Mouse (Mus musculus) frontal cortex, adult 2 months (tissue): ENCODE data around the gene Spata6. TPM values are rescaled to one million over a fixed set of nuclear protein-coding genes. Genes with fewer than 3 reads are reported as not detected.

ENCODE experiments used
- DNase-seq, 2 experiments: peaks; one replicate each; pipeline ENCODE4 v3.0.0; 2022; ENCODE audit warnings: low spot score in 1 of 2; ENCODE audit errors: extremely low spot score in 1 of 2
- polyA plus RNA-seq: library from polyadenylated mRNA; depleted of rRNA; stranded (reverse); fragments of >200 nt; gene quantifications from 2 replicates; pipeline ENCODE4 v1.2.3, GENCODE M21; 2012; rRNA removed

Spata6 gene
- 4.6 and 5.4 TPM in 2 replicates for polyA plus RNA-seq

DNA sequence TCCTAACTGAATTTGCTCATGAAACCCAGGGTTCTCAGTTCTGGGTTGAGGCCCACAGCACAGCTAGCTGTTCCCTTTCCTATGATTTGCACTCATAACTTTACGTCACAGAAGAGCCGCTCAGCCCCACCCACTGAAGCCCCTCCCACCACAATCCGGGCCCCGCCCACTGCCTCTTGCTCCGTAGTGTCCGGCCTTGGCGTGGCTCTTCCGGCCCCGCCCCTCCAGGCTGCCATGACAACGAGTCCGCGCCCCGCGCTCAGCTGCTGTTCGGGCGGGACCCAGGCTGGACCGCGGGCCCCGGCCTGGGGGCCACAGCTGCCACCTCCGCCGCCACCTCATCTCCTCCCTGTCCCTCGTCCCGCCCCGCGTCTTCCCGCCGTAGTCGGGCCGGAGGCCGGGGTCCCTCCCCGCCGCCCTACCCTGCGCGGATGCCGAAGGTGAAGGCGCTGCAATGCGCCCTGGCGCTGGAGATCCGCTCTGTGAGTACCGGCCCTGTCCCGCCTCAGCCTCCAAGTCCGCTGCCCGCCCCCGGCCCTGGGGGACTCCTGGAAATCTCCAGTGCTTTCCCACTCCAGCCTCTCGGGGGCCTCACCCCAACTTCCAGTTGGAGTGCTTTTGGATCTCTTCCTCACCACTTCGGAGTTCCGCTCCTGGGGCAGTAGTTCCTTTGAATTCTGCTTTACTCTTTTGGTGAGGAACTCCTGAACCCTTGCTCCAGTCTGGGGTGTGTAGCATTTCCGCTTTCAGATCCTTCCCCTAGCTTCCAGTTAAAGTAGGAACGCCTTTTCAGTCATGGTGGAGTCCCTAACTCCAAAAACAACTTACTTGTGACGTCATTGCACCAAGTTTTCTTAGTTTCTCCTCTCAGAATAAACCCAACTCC lies at the start of gene Spata6:
Gene Spata6, plus strand, starts transcription at position 209 of the 886 bp plus-strand sequence.
- peak; percentile 11 to 51 for DNase-seq

DNA sequence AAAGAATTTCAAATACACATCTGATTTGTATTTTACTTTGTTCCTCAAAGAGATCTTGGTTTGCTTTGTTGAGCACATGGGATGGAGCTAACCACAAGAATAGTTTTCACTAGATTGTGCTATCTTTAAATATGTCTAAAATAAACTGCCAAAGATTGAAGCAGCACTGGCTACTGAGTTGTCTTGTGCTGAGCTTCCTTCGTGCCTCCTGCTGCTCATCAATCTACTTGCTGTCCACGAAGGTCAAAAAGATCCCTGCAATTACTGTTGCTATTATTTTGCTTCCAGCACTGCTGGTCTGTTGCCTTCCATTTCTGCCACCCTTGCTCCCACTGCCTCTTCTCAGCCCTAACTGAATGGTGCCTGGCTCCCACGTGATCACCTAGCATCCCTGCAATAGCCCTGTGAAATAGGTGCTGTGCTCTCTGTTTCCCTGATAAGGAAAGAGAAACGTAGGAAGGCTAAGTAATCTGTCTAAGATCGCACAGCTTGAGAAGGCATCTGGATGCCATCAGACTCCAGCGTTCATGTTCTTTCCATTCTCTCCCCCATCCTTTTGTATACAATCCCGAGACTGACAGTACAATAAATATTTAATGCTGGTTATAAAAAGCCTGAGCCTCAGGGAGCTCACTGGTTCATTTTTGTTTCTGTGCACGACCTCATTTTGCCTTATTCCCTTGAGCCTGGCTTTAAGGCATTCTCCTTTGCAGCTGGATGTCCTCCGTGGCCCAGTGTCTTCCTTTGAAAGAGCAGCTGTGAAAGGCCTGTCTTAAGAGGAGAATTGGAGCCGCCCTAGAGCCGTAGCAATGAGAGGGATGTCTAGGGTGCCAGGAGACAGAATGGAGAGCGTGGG lies 49.0 kb upstream of the Spata6 start:
- no peak for DNase-seq

DNA sequence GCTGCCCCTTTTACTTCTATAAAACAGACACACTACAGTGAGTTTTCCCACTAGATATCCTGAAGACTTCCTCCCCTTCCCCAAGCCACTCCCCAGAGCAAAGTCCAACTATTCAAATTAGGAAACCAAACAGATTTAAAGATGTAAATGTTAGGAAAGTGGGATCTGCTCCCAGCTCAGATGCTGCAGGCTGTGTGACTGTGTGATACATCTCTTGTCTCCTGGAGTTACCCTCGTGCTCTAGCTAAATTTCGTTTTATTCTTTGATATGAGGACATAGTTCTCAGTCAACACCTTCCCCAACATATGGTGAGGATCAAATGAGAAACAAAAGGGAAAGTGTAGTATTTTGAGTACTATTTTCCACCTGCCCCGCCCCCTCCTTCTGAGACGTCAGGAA lies 48.3 kb upstream of the Spata6 start:
- no peak for DNase-seq

DNA sequence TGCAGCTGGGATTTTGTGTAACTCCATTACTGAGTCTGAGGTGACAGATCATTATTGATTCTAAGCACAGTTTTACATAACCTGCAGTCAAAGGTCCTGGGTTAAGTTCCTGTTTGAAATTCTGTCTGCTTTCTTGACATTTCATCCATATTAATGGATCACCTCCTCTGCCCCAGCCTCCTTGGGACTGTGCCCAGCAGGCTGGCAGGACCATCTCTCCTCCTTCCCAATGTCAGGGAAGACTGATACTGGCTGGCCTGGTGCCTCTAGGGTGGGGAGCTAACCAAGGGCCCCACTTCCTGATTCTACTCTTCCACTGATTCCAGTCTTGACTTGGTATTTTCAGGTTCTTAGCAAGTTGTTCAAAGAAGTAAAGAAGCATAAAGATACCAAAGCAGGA lies 45.9 kb upstream of the Spata6 start:
- DNase-seq, result no peak

DNA sequence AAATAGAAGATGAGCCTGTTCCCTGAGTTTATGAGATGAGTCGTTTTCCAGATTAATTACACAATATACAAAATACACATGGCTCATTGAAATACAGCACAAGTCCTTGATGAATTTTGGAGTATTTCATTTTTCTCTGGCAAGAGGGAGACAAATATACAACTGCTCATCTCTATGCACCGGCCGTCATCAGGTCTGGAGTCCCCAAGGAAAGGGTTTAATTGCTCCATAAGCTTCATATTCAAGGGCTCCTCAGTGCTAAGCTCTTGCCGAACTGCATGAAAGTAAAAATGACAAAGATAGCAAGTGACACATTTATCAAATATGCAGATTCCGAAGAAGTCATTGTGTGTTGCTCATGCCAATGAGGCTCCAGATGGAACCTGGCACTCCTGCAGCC lies 37.9 kb upstream of the Spata6 start:
- no peak for DNase-seq

DNA sequence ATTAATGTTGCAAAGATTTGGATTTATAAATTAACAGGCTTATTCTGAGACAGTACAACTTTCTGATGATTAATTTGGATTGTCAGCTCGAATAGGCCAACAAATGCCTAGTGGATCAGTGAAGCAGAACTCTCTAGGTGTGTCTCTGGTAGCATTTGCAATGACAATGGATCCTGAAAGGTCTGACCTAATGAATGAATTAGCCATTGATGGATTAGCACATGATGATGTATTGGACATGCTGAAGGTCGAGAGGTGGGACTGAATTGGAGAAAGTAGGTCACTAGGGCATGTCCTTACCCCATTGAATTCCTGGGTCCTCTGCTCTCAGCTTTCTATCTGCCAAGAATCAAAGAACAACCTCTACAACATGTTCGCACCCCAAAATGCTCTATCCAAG lies 37.0 kb upstream of the Spata6 start:
- DNase-seq, result no peak

DNA sequence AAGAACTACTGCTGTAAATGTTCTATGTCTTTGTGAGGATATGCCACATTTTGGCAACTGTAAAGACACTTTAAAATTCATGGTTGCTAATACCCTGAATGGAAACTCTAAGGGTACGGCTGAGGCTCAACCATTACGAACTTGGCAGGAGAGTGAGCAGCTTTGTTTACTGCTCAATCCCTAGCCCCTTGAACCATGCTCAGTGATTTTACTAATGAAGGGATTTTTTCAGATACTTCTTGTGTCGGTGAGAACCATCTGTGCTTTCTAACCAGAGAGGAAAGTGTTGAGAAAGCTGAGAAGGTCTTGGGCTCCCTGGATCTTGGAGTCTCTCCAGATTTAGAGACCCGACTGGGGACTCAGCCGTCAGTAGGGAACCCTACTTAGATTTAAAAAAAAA lies 35.9 kb upstream of the Spata6 start:
- no peak for DNase-seq

DNA sequence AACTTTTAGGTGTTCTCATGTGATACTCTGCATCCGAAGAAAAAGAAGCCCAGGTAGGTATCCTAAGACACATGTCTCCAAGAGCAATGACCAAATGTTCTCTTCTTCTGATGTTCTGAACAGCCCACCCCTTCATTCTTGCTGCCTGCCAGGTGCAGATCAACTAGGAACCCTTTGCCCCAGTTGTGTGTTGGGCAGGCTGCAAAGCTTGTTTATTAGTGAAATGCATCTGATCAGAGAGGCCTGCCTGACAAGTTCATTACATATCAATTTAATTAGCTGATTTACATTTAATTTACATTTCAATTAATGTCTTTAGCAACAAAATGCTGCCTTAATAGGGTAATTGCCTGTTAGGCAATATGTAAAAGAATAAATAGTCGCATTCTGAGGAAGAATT lies 33.8 kb upstream of the Spata6 start:
- no peak for DNase-seq

DNA sequence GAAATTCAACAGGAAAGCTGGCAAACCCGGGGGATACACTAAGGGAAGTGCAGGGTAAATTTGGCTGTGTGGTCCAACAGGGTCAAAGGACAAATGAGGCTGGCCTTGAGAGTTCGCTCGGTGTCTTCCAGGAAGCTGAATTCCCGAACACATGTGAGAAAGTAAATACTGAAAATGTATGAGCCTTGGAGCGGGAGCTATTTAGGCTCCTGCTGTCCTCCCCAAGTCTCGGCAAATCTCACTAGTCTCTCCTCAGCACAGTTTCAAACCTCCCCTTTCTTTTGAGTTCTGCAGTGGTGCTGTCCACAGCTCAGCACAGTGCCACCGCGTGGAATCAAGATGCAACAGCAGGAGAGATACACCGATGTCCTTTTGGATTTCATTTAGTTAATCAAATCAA lies 32.8 kb upstream of the Spata6 start:
- peak in 1 of 2 experiments; percentile 72 for DNase-seq

DNA sequence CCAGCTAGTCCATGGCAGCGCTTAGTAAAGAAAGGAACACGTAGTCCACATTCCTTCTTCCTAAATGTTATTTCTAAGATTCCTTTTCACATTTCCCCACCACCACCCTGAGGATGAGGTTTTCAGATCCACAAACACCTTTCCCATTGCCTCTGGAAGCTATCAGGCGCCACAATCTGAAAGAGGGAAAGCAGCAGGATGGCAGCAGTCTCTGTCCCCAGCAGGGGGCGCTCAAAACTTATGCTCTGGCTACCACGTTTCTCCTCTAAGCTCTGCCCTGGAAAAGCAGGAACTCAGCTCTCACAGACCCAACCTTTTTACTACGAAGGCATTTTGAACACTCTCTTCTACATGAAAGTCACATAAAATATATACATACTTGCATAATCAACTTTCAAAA lies 32.2 kb upstream of the Spata6 start:
- peak; percentile 46 to 91 for DNase-seq

DNA sequence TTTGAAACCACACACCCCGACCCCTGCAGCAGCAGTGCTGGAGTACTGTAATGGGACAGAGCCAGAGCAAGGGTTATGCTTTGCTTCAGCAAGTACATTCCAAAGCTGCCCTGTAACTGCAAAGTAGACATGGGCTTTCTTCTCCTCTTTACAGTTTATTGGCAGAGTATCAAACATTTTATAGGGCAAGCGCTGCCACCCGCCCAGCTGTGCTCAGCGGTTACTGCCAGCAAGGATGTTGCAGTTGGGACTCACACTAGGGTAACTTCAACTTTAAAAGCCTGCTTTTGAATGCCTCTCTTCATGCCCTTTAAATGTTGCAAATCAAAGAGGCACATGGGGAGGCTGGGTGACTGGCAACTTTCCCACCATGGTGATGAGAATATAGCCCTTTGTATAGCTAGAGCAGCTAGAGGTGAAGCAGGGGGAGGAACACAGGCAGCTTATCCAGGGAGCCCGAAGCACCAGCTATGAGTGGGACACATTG lies 28.7 kb upstream of the Spata6 start:
- no peak for DNase-seq

DNA sequence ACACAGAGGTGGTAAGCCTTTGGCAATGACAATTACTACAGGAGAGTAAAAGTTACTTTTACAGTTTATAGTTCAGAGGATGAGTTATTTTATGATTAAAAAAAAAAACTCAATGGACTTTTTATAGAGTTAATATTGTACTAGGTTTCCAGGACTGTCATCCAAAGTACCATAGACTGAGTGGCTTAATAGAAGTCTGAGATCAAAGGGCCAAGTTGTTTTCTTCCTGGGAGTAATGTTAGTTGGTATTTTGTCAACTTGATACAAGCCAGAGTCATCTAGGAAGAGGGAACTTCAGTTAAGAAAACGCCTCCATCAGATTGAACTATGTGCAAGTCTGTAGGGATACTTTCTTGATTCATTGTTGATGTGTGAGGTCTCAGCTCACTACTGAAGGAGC lies 18.4 kb upstream of the Spata6 start:
- DNase-seq, result no peak

DNA sequence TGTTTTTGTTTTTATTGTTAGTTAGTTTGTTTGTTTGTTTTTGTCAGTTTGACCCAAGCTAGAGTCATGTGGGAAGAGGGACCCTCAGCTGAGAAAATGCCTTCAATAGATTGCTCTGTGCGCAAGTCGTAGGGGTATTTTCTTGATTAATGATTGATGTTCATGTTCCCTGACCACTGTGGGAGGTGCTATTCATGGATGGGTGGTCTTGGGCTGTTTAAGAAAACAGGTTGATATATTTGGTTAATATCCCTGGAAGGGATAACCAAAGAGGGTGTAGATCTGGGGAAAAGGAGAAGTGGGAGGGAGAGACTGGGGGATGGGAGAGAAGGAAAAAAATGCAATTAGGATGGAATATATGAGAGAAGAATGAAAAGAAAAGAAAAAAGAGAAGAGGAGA lies 15.7 kb upstream of the Spata6 start:
- DNase-seq, result no peak

DNA sequence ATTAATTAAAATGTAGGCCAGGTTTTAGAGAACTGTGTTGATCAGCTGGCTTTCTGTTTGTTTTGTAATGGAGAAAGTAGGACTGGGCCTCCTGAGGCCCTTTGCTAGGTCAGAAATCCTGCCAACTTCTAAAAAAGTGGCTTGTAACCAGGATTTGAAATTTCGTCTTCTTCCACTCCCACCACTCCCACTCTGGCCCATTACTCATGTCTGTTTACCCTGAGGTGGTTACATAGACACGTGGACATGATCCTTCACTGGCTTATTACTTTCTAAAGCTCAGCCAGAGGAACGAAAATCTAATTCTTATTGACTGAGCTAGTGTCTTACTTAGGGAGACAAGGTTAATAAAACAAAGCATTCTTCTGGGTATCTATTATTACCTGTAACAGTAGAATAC lies 14.8 kb upstream of the Spata6 start:
- DNase-seq, result no peak

DNA sequence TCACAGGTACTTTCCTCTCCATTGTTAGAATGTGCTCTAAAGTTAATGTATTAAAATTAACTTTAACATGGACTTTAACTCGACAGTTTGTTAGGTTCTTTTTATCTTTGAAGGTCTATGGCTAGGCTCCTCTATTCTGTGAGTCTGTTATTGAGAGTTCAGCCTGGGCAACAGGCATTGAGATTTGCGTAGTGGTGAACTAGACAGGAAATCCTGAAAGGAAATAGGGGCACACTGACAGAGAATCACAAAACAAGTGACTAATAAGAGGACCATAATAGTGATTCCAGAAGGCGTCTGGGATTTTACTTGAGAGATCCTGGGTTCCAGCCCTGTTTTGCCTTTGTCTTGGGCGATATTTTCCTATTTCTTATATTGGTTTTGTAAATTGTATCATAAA lies 488 bp upstream of the Spata6 start:
- DNase-seq, result no peak

DNA sequence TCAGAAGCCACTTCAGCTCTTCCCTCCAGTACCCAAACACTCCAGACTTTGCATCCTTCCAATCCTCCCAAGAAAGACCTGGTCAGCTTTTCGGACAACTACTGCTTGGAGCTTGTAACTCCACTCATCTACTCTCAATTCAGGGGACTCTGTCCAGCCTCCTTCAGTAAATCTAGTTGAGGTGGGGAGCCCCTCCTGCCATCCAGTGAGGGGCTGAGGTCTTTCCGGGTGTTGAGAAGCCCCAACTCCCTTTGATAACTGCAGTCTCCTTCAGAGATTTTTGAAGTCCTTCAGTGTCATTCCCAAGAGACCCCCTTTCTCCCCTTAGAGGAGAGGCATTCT lies 849 bp downstream of the Spata6 start:
- DNase-seq, result no peak

DNA sequence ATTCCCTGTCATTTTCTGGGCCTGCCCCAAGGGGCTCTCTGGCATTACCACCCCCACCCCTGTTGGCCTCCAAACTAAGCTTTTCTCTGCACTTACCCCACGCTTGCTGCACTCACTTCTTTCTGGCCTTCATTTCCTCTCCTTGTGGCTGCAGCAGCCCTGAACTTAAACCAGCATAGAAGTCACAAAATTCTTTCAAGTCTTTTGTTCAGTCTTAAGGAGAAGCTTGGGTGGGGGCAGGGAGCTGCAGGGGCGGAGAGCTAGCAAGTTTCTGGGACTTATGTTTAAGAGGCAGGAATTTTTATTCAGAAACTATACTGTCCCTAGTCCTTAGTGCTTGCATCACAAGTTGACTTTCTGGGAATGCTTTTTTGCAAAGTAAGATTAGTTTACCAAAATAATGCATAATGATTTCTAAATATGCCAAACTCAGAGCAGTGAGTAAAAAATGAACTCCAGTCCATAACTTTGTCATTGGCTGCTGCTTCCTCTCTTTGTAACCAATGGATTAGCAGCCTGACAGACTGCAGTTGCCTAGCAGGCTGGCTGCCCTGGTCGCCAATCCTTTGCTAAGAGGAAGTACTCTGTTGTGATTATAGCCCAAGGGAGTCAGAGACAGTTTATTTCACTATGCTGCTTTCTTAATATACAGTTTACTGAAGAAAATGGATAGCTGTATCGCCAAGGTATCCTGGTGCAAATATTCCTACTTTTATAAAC lies 1.5 kb downstream of the Spata6 start:
- no peak for DNase-seq

DNA sequence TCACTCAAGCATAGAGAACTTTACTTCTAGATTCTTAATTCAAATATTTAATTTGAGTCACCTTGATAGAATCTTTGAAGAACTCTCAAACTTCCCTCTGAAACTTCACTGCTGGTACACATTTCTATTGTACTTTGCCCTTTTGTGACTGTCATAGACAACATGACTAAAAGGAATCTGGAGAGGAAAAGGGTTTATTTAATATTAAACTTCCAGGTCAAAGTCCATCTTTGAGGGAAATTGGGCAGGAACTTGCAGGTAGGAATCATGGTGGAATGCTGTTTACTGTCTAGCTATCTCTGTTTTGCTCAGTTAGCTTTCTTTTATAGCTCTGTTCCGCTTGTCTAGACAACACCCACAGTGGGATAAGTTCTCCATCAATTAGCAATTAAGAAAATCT lies 17.8 kb downstream of the Spata6 start:
- no peak for DNase-seq

DNA sequence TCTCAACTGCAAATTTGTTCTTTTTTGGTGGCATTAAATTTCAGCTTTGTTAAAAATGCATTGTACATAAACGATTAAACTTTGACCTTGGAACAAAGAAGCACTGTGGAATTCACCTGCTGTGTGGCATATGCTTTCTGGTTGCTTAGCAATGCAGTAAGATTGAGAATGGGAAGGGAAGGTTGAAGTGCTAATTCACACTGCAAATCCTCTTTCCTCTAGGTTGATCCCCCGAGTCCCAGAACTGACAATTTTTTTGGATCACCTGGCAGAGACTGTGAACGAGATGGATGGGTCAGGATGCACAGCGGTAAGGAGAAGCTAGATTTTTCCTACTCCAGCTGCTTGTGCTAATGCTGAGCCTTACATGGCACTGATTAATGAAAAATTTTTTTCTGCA lies 60.7 kb downstream of the Spata6 start:
- DNase-seq, result no peak

DNA sequence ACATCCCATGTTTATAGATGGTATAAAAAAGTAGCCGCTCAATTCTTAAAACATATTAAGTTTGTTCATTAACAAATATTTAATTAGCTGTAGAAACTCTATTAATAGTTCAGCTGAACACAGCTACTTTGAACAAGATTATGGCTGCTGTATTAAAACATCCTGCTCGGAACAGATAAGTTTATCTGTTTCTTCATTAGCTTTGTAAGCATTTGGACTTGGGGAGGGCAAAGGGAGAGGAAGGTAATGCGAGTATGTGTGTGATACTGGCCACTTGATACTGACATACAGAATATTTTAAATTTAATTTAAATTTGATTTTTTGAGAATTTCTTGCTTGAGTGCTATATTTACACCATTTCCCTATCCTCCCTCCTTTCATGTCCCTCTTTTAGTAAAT lies 80.1 kb downstream of the Spata6 start:
- no peak for DNase-seq

DNA sequence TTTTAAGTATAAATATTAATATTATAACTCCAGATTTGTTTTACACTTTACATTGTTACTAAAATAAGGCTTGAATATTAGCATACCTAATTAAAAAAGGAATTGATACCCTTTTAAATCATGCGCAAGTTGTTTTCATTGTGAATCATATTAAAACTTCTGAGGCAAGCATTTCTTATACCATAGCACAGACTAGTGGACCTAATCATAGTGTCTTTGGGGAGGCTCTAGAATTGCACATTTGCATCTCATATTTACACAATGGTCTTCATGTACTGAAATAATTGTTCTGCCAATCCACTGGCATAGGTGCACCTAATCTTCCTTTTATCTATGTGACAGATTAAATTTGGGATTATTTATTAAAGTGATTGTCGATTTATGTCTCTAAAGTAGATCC lies 83.4 kb downstream of the Spata6 start:
- DNase-seq, result no peak
